Mouse (Mus musculus) forebrain, embryonic 11.5 days (tissue): ENCODE results near the gene 1110008P14Rik. TPM values are rescaled to one million over a fixed set of nuclear protein-coding genes. Genes with fewer than 3 reads are reported as not detected.
A peak's percentile ranks its signal among the peaks of the same experiment; 100 is the strongest.

ENCODE experiments used
- ATAC-seq: fragments of 200-750 bp; cut with Nextera tagmentation; replicated peaks from 2 replicates; pipeline ENCODE4 v1.8.0; 2017; ENCODE audit warnings: moderate TSS enrichment; ENCODE audit not compliant: low FRiP score
- DNase-seq: peaks from one replicate; pipeline ENCODE4 v3.0.0-alpha.2; 2017; ENCODE audit warnings: low spot score
- H3K27ac ChIP-seq: fragments of 300-500 bp; sonication (generic); 2 replicates; pipeline ENCODE4 v1.5.1; 2014; ENCODE audit warnings: low read depth, low read length
- H3K27me3 ChIP-seq: fragments of 300-500 bp; sonication (generic); 2 replicates; pipeline ENCODE4 v1.6.1; 2014; ENCODE audit warnings: mild to moderate bottlenecking, low read length, mixed read lengths; ENCODE audit not compliant: control insufficient read depth, insufficient read depth
- H3K36me3 ChIP-seq: fragments of 300-500 bp; sonication (generic); 2 replicates; pipeline ENCODE4 v1.6.1; 2014; ENCODE audit warnings: mild to moderate bottlenecking, low read length, moderate library complexity, mixed read lengths; ENCODE audit not compliant: control insufficient read depth, insufficient read depth
- H3K4me1 ChIP-seq: fragments of 300-500 bp; sonication (generic); replicated peaks from 2 replicates; pipeline ENCODE4 v1.6.1; 2014; ENCODE audit warnings: low read length, mixed read lengths; ENCODE audit not compliant: control insufficient read depth, insufficient read depth
- H3K4me2 ChIP-seq: fragments of 300-500 bp; sonication (generic); 2 replicates; pipeline ENCODE4 v1.6.1; 2014; ENCODE audit warnings: low read depth, mild to moderate bottlenecking, low read length, moderate library complexity, mixed read lengths; ENCODE audit not compliant: severe bottlenecking
- H3K4me3 ChIP-seq: fragments of 300-500 bp; sonication (generic); 2 replicates; pipeline ENCODE4 v1.5.1; 2014; ENCODE audit warnings: low read depth, low read length
- H3K9ac ChIP-seq: fragments of 300-500 bp; sonication (generic); 2 replicates; pipeline ENCODE4 v1.6.1; 2014; ENCODE audit warnings: low read length
- H3K9me3 ChIP-seq: fragments of 300-500 bp; sonication (generic); 2 replicates; pipeline ENCODE4 v1.6.1; 2016; ENCODE audit warnings: low read length, mixed read lengths; ENCODE audit not compliant: control insufficient read depth
- WGBS: fragments of 180-500 bp; shearing (Covaris S2); extraction: QIAGEN DNeasy Blood & Tissue Kit; methylation state at CpG from one replicate; pipeline ENCODE4 v1.1.7; 2014; 5-methylcytosine and 5-hydroxymethylcytosine counted together
- polyA plus RNA-seq: library from polyadenylated mRNA; unstranded; fragments of >200 nt; fragmentation: Nextera tagmentation; extraction: Ambion mirVana; gene quantifications from 2 replicates; pipeline ENCODE4 v1.2.1, GENCODE M21; 2014

Gene 1110008P14Rik
- 37.7 and 45.4 TPM in 2 replicates for polyA plus RNA-seq

DNA sequence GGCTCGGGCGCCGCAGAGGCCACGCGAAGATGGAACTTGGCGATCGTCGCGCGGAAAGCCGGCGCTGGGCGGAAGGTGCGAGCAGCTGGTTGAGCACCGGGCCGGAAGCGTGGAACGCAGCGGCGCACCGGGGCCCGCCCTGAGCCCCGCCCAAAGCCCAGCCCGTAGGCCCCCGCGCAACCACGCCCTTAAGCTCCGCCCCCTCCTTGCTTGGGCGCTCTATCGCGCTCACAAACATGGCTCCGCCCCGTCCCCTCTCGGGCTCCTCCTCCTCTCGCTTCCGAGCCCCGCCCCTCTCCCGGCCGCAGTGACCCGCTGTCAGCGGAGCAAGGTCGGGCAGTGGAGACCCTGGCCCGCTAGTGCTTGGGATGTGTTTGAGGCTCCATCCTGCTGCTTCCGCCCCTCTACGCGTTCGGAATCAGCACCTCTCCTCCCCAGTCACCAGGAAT lies at the start of gene 1110008P14Rik:
1110008P14Rik (minus strand) TSS at position 164 of the 449 bp plus-strand sequence.
- H3K36me3 ChIP-seq = peaks cover 3% of the 10 kb centered on the region; the same call in 1 of the 2 replicates
- H3K9ac ChIP-seq = peak within 1 kb of the TSS; percentile 39
- peak within 1 kb of the TSS; percentile 76 for H3K4me2 ChIP-seq
- peak within 1 kb of the TSS; percentile 61 for H3K4me3 ChIP-seq
- ATAC-seq = peak; percentile 88
- H3K4me1 ChIP-seq = peaks cover 6% of the 10 kb centered on the region
- under 1% methylated on average over 46 of the region's 47 CpGs for WGBS
- peak; percentile 96 for DNase-seq
- no peaks in the 10 kb centered on the region for H3K9me3 ChIP-seq
- H3K27me3 ChIP-seq = no peaks in the 10 kb centered on the region
- H3K27ac ChIP-seq = no peak within 1 kb of the TSS

DNA sequence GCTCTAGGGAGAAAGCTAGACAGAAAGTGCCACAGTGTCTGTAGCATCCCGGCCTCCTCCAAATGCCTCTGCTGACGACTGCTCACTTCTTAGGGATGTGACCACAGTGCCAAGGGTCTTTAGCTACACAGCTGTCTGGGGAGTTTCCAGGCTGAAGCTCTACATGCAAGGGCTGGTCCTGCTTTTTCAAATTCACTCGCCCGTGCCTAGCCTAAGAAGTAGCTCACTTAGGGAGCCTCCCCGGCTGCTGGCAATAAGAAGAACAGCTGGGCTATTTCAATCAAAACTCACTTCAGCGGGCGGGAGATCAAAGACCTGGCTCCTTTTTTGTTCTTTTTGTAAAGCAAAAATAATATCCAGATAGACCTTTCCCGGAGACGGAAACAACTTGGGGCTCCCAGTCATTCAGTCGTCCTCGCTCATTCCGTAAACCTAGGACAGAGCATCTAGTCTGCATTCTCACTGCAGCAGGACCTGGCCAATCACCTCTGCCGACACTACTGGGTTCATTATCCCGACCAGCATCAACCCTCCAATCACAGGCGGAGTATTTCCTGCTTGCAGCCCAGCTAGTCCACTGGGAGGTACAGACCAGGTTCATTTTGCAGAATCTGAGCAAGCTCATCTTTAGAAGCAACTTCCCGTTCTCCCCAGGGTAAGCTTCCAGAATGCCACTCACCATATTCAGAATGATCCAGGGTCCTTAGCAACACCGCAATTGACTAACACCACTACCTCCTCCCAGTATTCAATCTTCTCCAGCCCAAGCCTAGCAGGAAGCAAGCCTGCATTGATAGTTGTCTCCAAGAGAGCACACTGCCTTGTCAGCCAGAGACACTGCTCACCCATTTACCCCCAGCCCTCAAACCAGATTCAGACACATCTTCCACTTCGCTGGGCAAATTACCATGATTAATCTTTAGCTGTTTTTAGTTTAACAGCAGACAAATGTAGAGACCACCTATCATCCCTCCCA lies 49.3 kb upstream of the 1110008P14Rik start:
- peak; percentile 92 for ATAC-seq
- H3K4me2 ChIP-seq = peak overlapping the region; percentile 77
- H3K27me3 ChIP-seq = no peaks in the 10 kb centered on the region
- H3K4me3 ChIP-seq = peak overlapping the region; percentile 38
- peaks cover 23% of the 10 kb centered on the region for H3K4me1 ChIP-seq
- H3K27ac ChIP-seq = peak overlapping the region; percentile 68
- no peaks in the 10 kb centered on the region for H3K36me3 ChIP-seq
- peak overlapping the region; percentile 69 for H3K9ac ChIP-seq
- WGBS = 8% methylated on average over 18 of the region's 18 CpGs
- H3K9me3 ChIP-seq = no peaks in the 10 kb centered on the region
- peak; percentile 88 for DNase-seq

DNA sequence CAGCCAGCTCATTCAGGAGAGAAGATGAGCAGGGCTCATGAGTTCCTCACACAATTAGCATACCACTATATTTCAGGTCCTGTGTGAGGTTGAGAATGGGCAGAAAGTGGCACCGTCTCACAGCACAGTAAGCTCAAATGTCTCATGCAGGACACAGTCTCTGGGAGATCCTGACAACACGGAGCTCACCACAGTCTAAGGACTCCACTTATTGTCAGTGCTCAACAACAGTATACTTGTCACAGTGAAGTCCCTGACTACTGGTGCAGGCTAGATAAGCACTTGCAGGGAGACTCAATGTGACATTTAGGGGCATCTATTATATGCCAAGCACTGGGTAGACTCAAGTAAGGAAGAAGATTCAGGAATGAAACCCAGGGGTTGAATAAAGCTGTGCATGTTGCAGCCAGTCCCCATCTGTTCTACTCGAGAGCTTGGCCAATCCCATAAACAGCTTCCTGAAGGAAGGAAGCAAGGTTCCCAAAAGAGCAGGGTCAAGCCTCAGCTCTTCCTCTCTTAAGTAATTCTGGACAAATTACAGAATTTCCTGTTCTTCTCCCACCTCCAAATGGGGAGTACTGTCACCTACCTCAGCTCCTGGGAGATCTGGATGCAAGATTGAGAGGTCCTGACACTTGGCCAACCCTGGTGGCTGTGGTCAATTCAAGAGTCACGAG lies 47.6 kb upstream of the 1110008P14Rik start:
- no peak overlapping the region for H3K4me3 ChIP-seq
- peak overlapping the region; percentile 27 for H3K9ac ChIP-seq
- DNase-seq (no peak), ATAC-seq (no peak)
- H3K4me1 ChIP-seq = peaks cover 30% of the 10 kb centered on the region
- peak overlapping the region; percentile 73; the same call in 1 of the 2 replicates for H3K27ac ChIP-seq
- no peaks in the 10 kb centered on the region for H3K36me3 ChIP-seq
- H3K9me3 ChIP-seq = no peaks in the 10 kb centered on the region
- 78% methylated on average over 4 of the region's 4 CpGs for WGBS
- no peaks in the 10 kb centered on the region for H3K27me3 ChIP-seq
- H3K4me2 ChIP-seq = peak overlapping the region; percentile 37; the same call in 1 of the 2 replicates

DNA sequence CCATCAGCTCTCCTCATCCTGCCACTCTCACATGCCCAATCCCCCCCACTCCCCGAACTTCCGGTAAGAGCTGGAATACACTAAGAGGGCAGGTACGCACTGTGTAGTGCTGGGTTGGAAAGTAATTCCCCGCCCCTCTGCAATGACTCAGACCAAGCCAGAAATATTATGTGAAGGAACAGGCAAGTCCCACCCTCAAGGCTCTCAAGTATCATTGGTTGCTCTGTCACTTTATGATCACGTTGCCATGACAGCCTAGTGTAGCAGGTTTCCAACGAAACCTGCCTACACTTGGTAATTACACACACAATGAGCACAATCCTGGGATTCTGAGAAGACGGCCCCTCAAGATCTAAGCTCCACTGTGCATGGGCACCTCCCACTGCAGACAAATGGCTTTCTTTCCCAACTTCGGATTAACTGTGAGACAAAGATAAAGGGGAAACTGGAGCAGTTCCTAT lies 46.6 kb upstream of the 1110008P14Rik start:
- Histone ChIP-seq H3K9ac (no peak overlapping the region; the same call in 1 of the 2 replicates), H3K27ac (peak overlapping the region; percentile 73), H3K9me3 (no peaks in the 10 kb centered on the region), H3K4me1 (peaks cover 40% of the 10 kb centered on the region), H3K27me3 (no peaks in the 10 kb centered on the region), H3K4me2 (peak overlapping the region; percentile 37; the same call in 1 of the 2 replicates), H3K36me3 (no peaks in the 10 kb centered on the region), H3K4me3 (peak overlapping the region; percentile 8)
- ATAC-seq (peak; percentile 37), DNase-seq (no peak)
- 42% methylated on average over 8 of the region's 8 CpGs for WGBS

DNA sequence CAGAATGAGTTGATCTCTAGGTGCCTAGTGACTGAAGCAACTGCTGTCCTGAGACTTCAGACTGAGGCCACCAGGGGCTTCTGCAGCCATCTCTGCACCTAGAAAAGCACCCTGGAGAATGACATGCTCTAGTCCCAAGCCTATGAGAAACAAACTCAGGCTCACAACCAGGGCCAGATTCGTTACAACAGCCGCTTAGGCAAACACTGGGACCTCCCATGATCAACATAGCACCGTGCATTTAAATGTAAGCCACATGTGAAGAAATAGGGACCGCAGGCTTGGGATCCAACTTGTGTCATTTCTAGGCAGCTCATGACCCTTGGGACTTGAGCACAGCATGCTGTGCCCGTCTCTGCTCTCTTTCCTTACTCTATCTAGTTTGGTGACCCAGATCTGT lies 46.0 kb upstream of the 1110008P14Rik start:
- 70% methylated on average over 5 of the region's 5 CpGs for WGBS
- Histone ChIP-seq H3K9ac (no peak overlapping the region), H3K27ac (no peak overlapping the region; the same call in 1 of the 2 replicates), H3K36me3 (no peaks in the 10 kb centered on the region), H3K27me3 (no peaks in the 10 kb centered on the region), H3K4me3 (no peak overlapping the region), H3K9me3 (no peaks in the 10 kb centered on the region), H3K4me1 (peaks cover 45% of the 10 kb centered on the region), H3K4me2 (no peak overlapping the region)
- ATAC-seq (no peak), DNase-seq (no peak)

DNA sequence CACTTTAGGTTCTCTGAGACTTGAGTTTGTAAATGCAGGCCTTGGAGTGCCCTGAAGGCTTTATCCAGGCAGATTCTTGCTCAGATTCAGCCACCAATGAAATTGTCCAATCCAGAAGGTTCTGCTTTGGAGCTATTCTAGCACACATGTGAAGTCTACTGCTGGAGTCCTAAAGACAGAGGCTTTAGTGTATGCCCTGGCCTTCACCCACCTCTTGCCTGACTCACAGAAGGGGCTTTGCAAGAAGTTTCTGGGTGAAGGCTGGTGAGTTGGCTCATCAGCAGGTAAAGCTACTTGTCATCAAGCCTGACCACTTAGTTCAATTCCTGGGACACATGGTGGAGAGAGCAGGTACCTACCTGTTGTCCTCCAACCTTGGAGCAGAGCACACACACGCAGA lies 44.4 kb upstream of the 1110008P14Rik start:
- no peak for ATAC-seq
- no peak overlapping the region for H3K27ac ChIP-seq
- H3K27me3 ChIP-seq = no peaks in the 10 kb centered on the region
- no peaks in the 10 kb centered on the region for H3K9me3 ChIP-seq
- no peak overlapping the region for H3K4me2 ChIP-seq
- no peak for DNase-seq
- WGBS = 93% methylated on average over 1 of the region's 1 CpGs
- H3K9ac ChIP-seq = no peak overlapping the region
- H3K4me1 ChIP-seq = peaks cover 45% of the 10 kb centered on the region
- no peaks in the 10 kb centered on the region for H3K36me3 ChIP-seq
- no peak overlapping the region for H3K4me3 ChIP-seq

DNA sequence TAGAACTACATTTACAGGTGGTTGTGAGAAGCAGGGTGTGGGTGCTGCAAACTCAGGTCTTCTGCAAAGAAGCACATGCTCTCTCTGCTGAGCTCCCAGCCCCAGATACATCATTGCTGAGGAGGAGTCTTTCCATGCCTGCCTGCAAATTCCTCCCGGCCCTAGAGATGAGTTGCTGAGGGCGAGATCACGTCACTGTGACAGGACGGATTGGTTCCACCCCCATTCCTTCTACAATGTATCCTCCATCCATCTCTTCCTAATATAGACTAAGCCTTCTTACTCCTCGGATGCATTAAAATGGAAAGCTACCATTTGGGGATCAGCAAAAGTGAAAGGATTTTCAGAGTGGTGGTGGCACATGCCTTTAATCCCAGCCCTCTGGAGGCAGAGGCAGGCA lies 43.8 kb upstream of the 1110008P14Rik start:
- Histone ChIP-seq H3K4me1 (peaks cover 43% of the 10 kb centered on the region), H3K4me3 (no peak overlapping the region), H3K9ac (no peak overlapping the region), H3K9me3 (no peaks in the 10 kb centered on the region), H3K4me2 (no peak overlapping the region), H3K27me3 (no peaks in the 10 kb centered on the region), H3K36me3 (no peaks in the 10 kb centered on the region; the same call in 1 of the 2 replicates), H3K27ac (no peak overlapping the region)
- DNase-seq (no peak), ATAC-seq (no peak)
- WGBS = 82% methylated on average over 5 of the region's 5 CpGs

DNA sequence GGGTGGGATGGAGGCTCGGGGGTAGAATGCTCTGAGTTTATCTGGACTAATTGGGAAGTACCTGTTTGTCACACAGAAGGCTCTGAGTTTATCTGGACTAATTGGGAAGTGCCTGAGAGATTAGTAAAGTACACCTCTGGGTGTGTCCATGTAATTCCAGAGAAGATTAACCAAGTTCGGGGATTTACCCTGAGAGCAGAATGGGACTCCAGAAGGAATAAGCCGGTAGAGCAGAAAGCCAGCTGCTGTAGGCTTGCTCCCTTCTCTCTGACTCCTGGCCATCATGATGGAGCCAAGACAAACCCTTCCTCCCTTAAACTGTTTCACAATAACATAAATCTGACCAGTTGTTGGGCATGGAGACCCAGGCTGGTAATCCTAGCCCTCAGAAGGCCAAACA lies 43.1 kb upstream of the 1110008P14Rik start:
- DNase-seq (no peak), ATAC-seq (no peak)
- Histone ChIP-seq H3K36me3 (no peaks in the 10 kb centered on the region; the same call in 1 of the 2 replicates), H3K27me3 (no peaks in the 10 kb centered on the region), H3K4me3 (no peak overlapping the region), H3K9me3 (no peaks in the 10 kb centered on the region), H3K4me2 (no peak overlapping the region), H3K27ac (peak overlapping the region; percentile 48; the same call in 1 of the 2 replicates), H3K4me1 (peaks cover 39% of the 10 kb centered on the region), H3K9ac (no peak overlapping the region)
- WGBS = 16% methylated on average over 3 of the region's 3 CpGs
